Mouse (Mus musculus): ENCODE measurements around the gene Agbl4.

DNA sequence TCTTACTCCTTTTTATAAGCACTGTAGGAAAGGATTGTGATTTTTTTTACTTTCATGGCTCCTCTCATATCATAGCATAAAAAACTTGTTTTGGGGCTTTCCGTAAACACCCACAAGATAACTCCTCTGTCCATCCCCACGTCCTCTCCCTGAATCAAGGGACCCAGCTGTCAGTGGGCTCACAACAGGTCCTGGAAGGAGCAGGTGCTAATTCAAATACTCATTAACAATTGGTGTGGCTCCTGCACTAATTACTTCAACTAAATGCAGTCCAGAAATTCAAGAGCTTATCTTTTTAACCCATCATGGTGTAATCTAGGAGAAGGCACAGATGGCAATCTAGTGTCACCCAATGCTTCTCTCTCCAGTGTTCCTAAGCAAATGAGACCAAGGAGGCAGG, 36.9 kb upstream of the Agbl4 start:
- TF ChIP-seq CTCF (IDR thresholded peaks at IDR 0.05; ENCODE audit: low read depth, low read length) (no peak), POLR2A (IDR thresholded peaks at IDR 0.05; ENCODE audit: extremely low read depth, insufficient read depth, low read length) (no peak)

Measured in liver, adult 2 months (tissue).